Mouse (Mus musculus): Measurements from ENCODE around the gene Hdac10.

GRCm38 (mm10) chr15:89147895-89148294 lies 19.4 kb upstream of the Hdac10 start:
- no peak for TF ChIP-seq CTCF (IDR thresholded peaks at IDR 0.05; ENCODE audit: low read depth)
- no peak for TF ChIP-seq EP300 (optimal IDR thresholded peaks at IDR 0.05)

Data from stomach, postnatal 0 days (tissue).